Mouse (Mus musculus) heart, embryonic 15.5 days (tissue): ENCODE data around the gene Ncam1. TPM values are rescaled to one million over a fixed set of nuclear protein-coding genes. Genes with fewer than 3 reads are reported as not detected.

Source experiments
- ATAC-seq: fragments of 200-750 bp; cut with Nextera tagmentation; replicated peaks from 2 replicates; pipeline ENCODE4 v1.8.0; 2017; ENCODE audit warnings: low read depth, moderate TSS enrichment; ENCODE audit not compliant: insufficient number of reproducible peaks, insufficient read depth, low FRiP score
- H3K27ac ChIP-seq: fragments of 300-500 bp; sonication (generic); 2 replicates; pipeline ENCODE4 v1.5.1; 2015; ENCODE audit warnings: mild to moderate bottlenecking, inconsistent platforms
- H3K27me3 ChIP-seq: fragments of 300-500 bp; sonication (generic); 2 replicates; pipeline ENCODE4 v1.6.1; 2015; ENCODE audit warnings: inconsistent platforms
- H3K36me3 ChIP-seq: fragments of 300-500 bp; sonication (generic); 2 replicates; pipeline ENCODE4 v1.6.1; 2015; ENCODE audit warnings: mild to moderate bottlenecking, inconsistent platforms
- H3K4me1 ChIP-seq: fragments of 300-500 bp; sonication (generic); replicated peaks from 2 replicates; pipeline ENCODE4 v1.6.1; 2015; ENCODE audit warnings: inconsistent platforms
- H3K4me2 ChIP-seq: fragments of 300-500 bp; sonication (generic); 2 replicates; pipeline ENCODE4 v1.6.1; 2015; ENCODE audit warnings: inconsistent platforms, mild to moderate bottlenecking, moderate library complexity
- H3K4me3 ChIP-seq: fragments of 300-500 bp; sonication (generic); 2 replicates; pipeline ENCODE4 v1.5.1; 2015; ENCODE audit warnings: mild to moderate bottlenecking, inconsistent platforms
- H3K9ac ChIP-seq: fragments of 300-500 bp; sonication (generic); 2 replicates; pipeline ENCODE4 v1.6.1; 2015; ENCODE audit warnings: mild to moderate bottlenecking, inconsistent platforms
- H3K9me3 ChIP-seq: fragments of 300-500 bp; sonication (generic); replicated peaks from 2 replicates; pipeline ENCODE4 v1.6.1; 2016; ENCODE audit warnings: inconsistent platforms
- WGBS: fragments of 180-500 bp; shearing (Covaris S2); methylation state at CpG from one replicate; pipeline ENCODE4 v1.1.7; 2015; ENCODE audit warnings: mixed read lengths; 5-methylcytosine and 5-hydroxymethylcytosine counted together
- polyA plus RNA-seq: library from polyadenylated mRNA; unstranded; fragments of >200 nt; fragmentation: Nextera tagmentation; extraction: Ambion mirVana; gene quantifications from 2 replicates; pipeline ENCODE4 v1.2.1, GENCODE M21; 2015

Ncam1 gene
- polyA plus RNA-seq, 1 experiment from 2014 or later, result 124 TPM

- Histone ChIP-seq H3K4me1 (peaks cover 39% of the 10 kb centered on the region), H3K9ac (no peak overlapping the region), H3K36me3 (no peaks in the 10 kb centered on the region), H3K4me3 (no peak overlapping the region), H3K27ac (no peak overlapping the region), H3K27me3 (no peaks in the 10 kb centered on the region), H3K9me3 (no peaks in the 10 kb centered on the region), H3K4me2 (no peak overlapping the region)
- ATAC-seq, result no peak
- WGBS, result 89% methylated on average over 2 of the region's 2 CpGs
Measured at GRCm38 (mm10) chr9:49793241-49793640, 5.5 kb downstream of the Ncam1 start.

- Histone ChIP-seq H3K27ac (no peak overlapping the region), H3K27me3 (no peaks in the 10 kb centered on the region), H3K4me1 (peaks cover 39% of the 10 kb centered on the region), H3K9me3 (no peaks in the 10 kb centered on the region), H3K36me3 (no peaks in the 10 kb centered on the region), H3K4me3 (no peak overlapping the region), H3K9ac (no peak overlapping the region), H3K4me2 (no peak overlapping the region)
- ATAC-seq, result no peak
- 68% methylated on average over 4 of the region's 4 CpGs for WGBS
Measured at GRCm38 (mm10) chr9:49792646-49793045, 6.1 kb downstream of the Ncam1 start.

GRCm38 (mm10) chr9:49781016-49781772 is 17.5 kb downstream of the Ncam1 start:
- no peaks in the 10 kb centered on the region for H3K36me3 ChIP-seq
- H3K9ac ChIP-seq, result no peak overlapping the region
- no peak for ATAC-seq
- H3K27ac ChIP-seq, result peak overlapping the region; percentile 75
- WGBS, result 50% methylated on average over 9 of the region's 9 CpGs
- no peaks in the 10 kb centered on the region for H3K9me3 ChIP-seq
- H3K27me3 ChIP-seq, result no peaks in the 10 kb centered on the region
- 0 out of 2 replicates have a peak overlapping the region, but pooled peaks have one; percentile 8 for H3K4me2 ChIP-seq
- peaks cover 7% of the 10 kb centered on the region; the same call in 1 of the 2 replicates for H3K4me1 ChIP-seq
- H3K4me3 ChIP-seq, result no peak overlapping the region

DNA sequence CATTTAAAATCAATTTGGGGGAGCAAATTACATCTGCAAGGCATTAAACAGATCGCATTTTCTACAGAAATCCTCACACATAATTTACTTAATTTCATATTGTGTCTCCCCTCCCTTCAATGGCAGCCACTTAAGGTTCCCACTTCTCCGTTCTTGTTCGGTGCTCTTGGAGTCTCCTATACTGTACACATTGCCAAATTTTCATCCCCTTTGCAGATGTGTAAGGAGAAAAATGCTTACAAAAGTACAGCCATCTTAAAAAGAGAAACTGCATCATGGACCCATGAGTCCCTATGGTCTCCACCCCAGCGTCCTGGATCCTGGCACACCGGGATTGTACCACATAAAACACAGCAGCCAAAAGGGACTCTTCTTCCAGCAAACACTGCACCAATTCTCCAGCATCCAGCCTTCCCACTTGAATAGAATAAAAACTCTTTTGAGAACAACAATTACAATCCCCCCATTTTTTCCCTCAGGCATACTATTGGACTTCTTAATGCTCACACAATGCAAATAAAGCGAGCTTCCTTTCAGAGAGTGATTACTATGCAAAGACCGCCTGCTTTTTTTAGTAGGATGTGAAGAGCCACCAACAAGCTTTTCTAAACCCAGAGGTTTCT is 21.6 kb downstream of the Ncam1 start:
- no peaks in the 10 kb centered on the region for H3K27me3 ChIP-seq
- H3K4me3 ChIP-seq, result no peak overlapping the region
- H3K9me3 ChIP-seq, result no peaks in the 10 kb centered on the region
- H3K36me3 ChIP-seq, result no peaks in the 10 kb centered on the region
- WGBS, result 76% methylated on average over 7 of the region's 7 CpGs
- H3K9ac ChIP-seq, result no peak overlapping the region
- H3K4me2 ChIP-seq, result no peak overlapping the region
- H3K4me1 ChIP-seq, result peaks cover 7% of the 10 kb centered on the region; the same call in 1 of the 2 replicates
- no peak for ATAC-seq
- H3K27ac ChIP-seq, result no peak overlapping the region

DNA sequence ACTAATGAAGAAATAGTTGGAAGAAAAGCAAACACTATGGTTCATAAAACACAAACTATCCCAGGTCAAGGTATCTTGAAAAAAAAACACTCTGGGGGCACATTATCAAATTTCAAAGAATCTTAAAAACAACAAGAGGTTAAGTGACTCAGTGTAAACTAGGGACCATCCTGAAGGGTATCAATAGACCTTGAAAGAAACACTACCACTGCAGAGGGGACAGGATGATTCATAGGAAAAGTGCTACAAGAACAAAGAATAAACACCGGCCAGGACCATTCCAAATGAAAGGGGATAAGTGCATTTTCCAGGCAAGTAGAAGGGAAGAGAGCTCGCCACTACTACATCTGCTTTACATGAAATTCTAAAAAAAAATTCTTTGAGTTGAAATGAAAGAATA is 32.1 kb downstream of the Ncam1 start:
- H3K9me3 ChIP-seq, result no peaks in the 10 kb centered on the region
- H3K4me2 ChIP-seq, result no peak overlapping the region
- ATAC-seq, result no peak
- WGBS, result 57% methylated on average over 2 of the region's 2 CpGs
- H3K4me1 ChIP-seq, result peaks cover 1% of the 10 kb centered on the region; the same call in 1 of the 2 replicates
- no peaks in the 10 kb centered on the region for H3K36me3 ChIP-seq
- no peak overlapping the region for H3K9ac ChIP-seq
- H3K27ac ChIP-seq, result no peak overlapping the region
- H3K27me3 ChIP-seq, result no peaks in the 10 kb centered on the region
- no peak overlapping the region for H3K4me3 ChIP-seq

GRCm38 (mm10) chr9:49760571-49760970 is 38.2 kb downstream of the Ncam1 start:
- Histone ChIP-seq H3K9ac (no peak overlapping the region), H3K27ac (no peak overlapping the region), H3K36me3 (no peaks in the 10 kb centered on the region), H3K4me2 (no peak overlapping the region), H3K4me1 (peaks cover 24% of the 10 kb centered on the region), H3K4me3 (no peak overlapping the region), H3K27me3 (no peaks in the 10 kb centered on the region), H3K9me3 (no peaks in the 10 kb centered on the region)
- ATAC-seq, result no peak
- WGBS, result 83% methylated on average over 6 of the region's 6 CpGs

- Histone ChIP-seq H3K4me3 (no peak overlapping the region), H3K36me3 (no peaks in the 10 kb centered on the region), H3K4me1 (peaks cover 41% of the 10 kb centered on the region), H3K9me3 (no peaks in the 10 kb centered on the region), H3K27me3 (no peaks in the 10 kb centered on the region), H3K4me2 (no peak overlapping the region), H3K27ac (peak overlapping the region; percentile 60), H3K9ac (no peak overlapping the region)
- ATAC-seq, result no peak; the same call in 1 of the 2 replicates
- 42% methylated on average over 2 of the region's 2 CpGs for WGBS
Measured at GRCm38 (mm10) chr9:49758436-49758835, 40.3 kb downstream of the Ncam1 start.

GRCm38 (mm10) chr9:49757986-49758385 is 40.7 kb downstream of the Ncam1 start:
- Histone ChIP-seq H3K9me3 (no peaks in the 10 kb centered on the region), H3K9ac (no peak overlapping the region), H3K4me2 (0 out of 2 replicates have a peak overlapping the region, but pooled peaks have one; percentile 13), H3K27ac (peak overlapping the region; percentile 60), H3K4me1 (peaks cover 41% of the 10 kb centered on the region), H3K27me3 (no peaks in the 10 kb centered on the region), H3K36me3 (no peaks in the 10 kb centered on the region), H3K4me3 (no peak overlapping the region)
- ATAC-seq, result no peak
- 54% methylated on average over 12 of the region's 12 CpGs for WGBS

DNA sequence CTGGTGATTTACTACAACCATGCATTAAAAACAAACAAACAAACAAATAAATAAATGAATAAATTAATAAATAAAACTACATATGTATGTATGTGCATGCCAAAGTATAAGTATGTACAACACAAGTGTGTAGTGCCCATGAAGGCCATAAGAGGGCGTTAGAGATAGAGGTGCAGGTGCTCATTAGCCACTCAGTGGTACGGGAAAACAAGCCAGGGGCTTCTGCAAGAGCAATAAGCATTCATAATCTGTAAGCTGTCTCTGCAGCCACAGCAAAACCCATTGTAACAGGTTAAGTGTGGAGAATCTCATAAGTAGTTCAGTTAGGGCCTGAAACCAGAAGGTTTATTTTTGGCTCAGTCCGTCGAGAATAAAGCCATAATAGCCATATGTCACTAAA is 41.1 kb downstream of the Ncam1 start:
- WGBS, result 72% methylated on average over 4 of the region's 4 CpGs
- H3K9ac ChIP-seq, result no peak overlapping the region
- no peaks in the 10 kb centered on the region for H3K27me3 ChIP-seq
- peaks cover 41% of the 10 kb centered on the region for H3K4me1 ChIP-seq
- H3K9me3 ChIP-seq, result no peaks in the 10 kb centered on the region
- H3K4me2 ChIP-seq, result no peak overlapping the region
- no peak for ATAC-seq
- no peaks in the 10 kb centered on the region for H3K36me3 ChIP-seq
- H3K4me3 ChIP-seq, result no peak overlapping the region
- H3K27ac ChIP-seq, result peak overlapping the region; percentile 60

DNA sequence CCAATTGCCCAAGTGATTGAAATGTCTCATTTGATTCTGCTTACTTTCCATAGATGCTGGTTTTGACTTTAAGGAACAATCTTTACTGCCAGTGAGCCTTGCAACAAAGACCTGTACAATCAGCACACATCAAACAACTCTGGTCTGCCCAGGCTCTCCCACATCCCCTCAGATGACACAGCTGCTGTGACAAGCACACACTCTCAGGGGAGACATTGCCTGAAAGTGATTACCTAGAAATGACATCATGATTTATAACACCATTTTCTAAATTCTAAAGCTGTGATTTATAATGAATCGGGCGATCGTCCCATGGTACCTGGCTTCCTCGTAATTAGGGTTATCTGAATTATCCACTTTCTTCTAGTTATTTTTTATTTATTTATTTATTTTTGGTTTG is 42.0 kb downstream of the Ncam1 start:
- no peak overlapping the region for H3K4me2 ChIP-seq
- H3K9ac ChIP-seq, result no peak overlapping the region
- H3K4me3 ChIP-seq, result no peak overlapping the region
- 93% methylated on average over 4 of the region's 4 CpGs for WGBS
- no peak for ATAC-seq
- H3K27ac ChIP-seq, result no peak overlapping the region
- no peaks in the 10 kb centered on the region for H3K9me3 ChIP-seq
- H3K4me1 ChIP-seq, result peaks cover 41% of the 10 kb centered on the region
- no peaks in the 10 kb centered on the region for H3K36me3 ChIP-seq
- H3K27me3 ChIP-seq, result no peaks in the 10 kb centered on the region

GRCm38 (mm10) chr9:49755214-49755613 is 43.5 kb downstream of the Ncam1 start:
- H3K27ac ChIP-seq, result peak overlapping the region; percentile 54; the same call in 1 of the 2 replicates
- ATAC-seq, result no peak
- 42% methylated on average over 4 of the region's 4 CpGs for WGBS

More at GRCm38 (mm10) chr9:49755214-49755613, 43.5 kb downstream of the Ncam1 start:
- H3K4me3 ChIP-seq, result no peak overlapping the region
- H3K4me1 ChIP-seq, result peaks cover 41% of the 10 kb centered on the region
- H3K4me2 ChIP-seq, result 0 out of 2 replicates have a peak overlapping the region, but pooled peaks have one; percentile 8
- no peaks in the 10 kb centered on the region for H3K9me3 ChIP-seq
- H3K9ac ChIP-seq, result no peak overlapping the region
- H3K36me3 ChIP-seq, result no peaks in the 10 kb centered on the region
- H3K27me3 ChIP-seq, result no peaks in the 10 kb centered on the region
